Mouse (Mus musculus) brain, adult 2 months (tissue): Measurements from ENCODE around the gene Chrm1.

Experiments
- DNase-seq: peaks from one replicate; pipeline ENCODE4 v3.0.0; 2011; ENCODE audit warnings: low read depth, low spot score

The Chrm1 gene

GRCm38 (mm10) chr19:8683627-8684026 is 20.0 kb downstream of the Chrm1 start:
- DNase-seq, result peak; percentile 33

GRCm38 (mm10) chr19:8691871-8692539 is 28.4 kb downstream of the Chrm1 start:
- DNase-seq, result peak; percentile 58

GRCm38 (mm10) chr19:8692740-8693139 is 29.2 kb downstream of the Chrm1 start:
- DNase-seq, result no peak

- no peak for DNase-seq
These were observed 31.7 kb downstream of the Chrm1 start for GRCm38 (mm10) chr19:8695330-8695729.

- no peak for DNase-seq
These were observed 36.1 kb downstream of the Chrm1 start for GRCm38 (mm10) chr19:8699652-8700051.

- DNase-seq, result peak; percentile 57
These were observed 38.9 kb downstream of the Chrm1 start for GRCm38 (mm10) chr19:8702458-8702857.

- DNase-seq, result no peak
These were observed 40.0 kb downstream of the Chrm1 start for GRCm38 (mm10) chr19:8703571-8703970.

- DNase-seq, result no peak
These were observed 41.6 kb downstream of the Chrm1 start for GRCm38 (mm10) chr19:8705026-8705708.

- no peak for DNase-seq
These were observed 42.6 kb downstream of the Chrm1 start for GRCm38 (mm10) chr19:8706132-8706667.

GRCm38 (mm10) chr19:8706930-8707329 is 43.3 kb downstream of the Chrm1 start:
- DNase-seq, result no peak

GRCm38 (mm10) chr19:8708954-8709353 is 45.4 kb downstream of the Chrm1 start:
- no peak for DNase-seq

GRCm38 (mm10) chr19:8710057-8710456 is 46.5 kb downstream of the Chrm1 start:
- peak; percentile 54 for DNase-seq

- DNase-seq, result no peak
These were observed 47.9 kb downstream of the Chrm1 start for GRCm38 (mm10) chr19:8711506-8711905.

- no peak for DNase-seq
These were observed 48.6 kb downstream of the Chrm1 start for GRCm38 (mm10) chr19:8711949-8712869.

- peak; percentile 77 for DNase-seq
These were observed 49.3 kb downstream of the Chrm1 start for GRCm38 (mm10) chr19:8712870-8713305.

GRCm38 (mm10) chr19:8713306-8713996 is 49.9 kb downstream of the Chrm1 start:
- DNase-seq, result peak; percentile 95

GRCm38 (mm10) chr19:8713997-8714652 is 50.5 kb downstream of the Chrm1 start:
- no peak for DNase-seq

GRCm38 (mm10) chr19:8714653-8715481 is 51.3 kb downstream of the Chrm1 start:
- DNase-seq, result no peak

- DNase-seq, result no peak
These were observed 52.5 kb downstream of the Chrm1 start for GRCm38 (mm10) chr19:8715868-8716766.
